Mouse (Mus musculus): ENCODE results near the gene Nsmce1. TPM values are rescaled to one million over a fixed set of nuclear protein-coding genes. Genes with fewer than 3 reads are reported as not detected.
"Not testable (repeated sequence)": the region's sequence is repeated elsewhere in the genome, so short reads cannot be mapped to it uniquely, and the experiment has no call there.

Gene Nsmce1
- total RNA-seq, 2 experiments from 2014 or later, result 8.6 to 10.8 TPM

- peak; percentile 89 to 90 for DNase-seq
- intact Hi-C loops (cut with DNase I), result no loop called here
These were observed 46.7 kb downstream of the Nsmce1 start, which contains the start of gene Kdm8 for GRCm38 (mm10) chr7:125444464-125445401. TSS of gene Kdm8 (plus strand) at chr7:125444676.

GRCm38 (mm10) chr7:125444076-125444463 lies 47.3 kb downstream of the Nsmce1 start:
- DNase-seq, result no peak
- intact Hi-C loops (cut with DNase I), result no loop called here

- no peak for DNase-seq
- intact Hi-C loops (cut with DNase I), result no loop called here
These were observed 49.1 kb downstream of the Nsmce1 start for GRCm38 (mm10) chr7:125442323-125442722.

GRCm38 (mm10) chr7:125434666-125435290 lies 56.6 kb downstream of the Nsmce1 start:
- intact Hi-C loops (cut with DNase I), result no loop called here

GRCm38 (mm10) chr7:125433874-125434273 lies 57.5 kb downstream of the Nsmce1 start:
- no peak for DNase-seq
- intact Hi-C loops (cut with DNase I), result no loop called here

More at GRCm38 (mm10) chr7:125434666-125435290, 56.6 kb downstream of the Nsmce1 start:
- no peak for DNase-seq

- no peak for DNase-seq
- intact Hi-C loops (cut with DNase I), result no loop called here
These were observed 61.1 kb downstream of the Nsmce1 start for GRCm38 (mm10) chr7:125430170-125430842.

- DNase-seq; intact Hi-C loops (cut with DNase I): not testable (repeated sequence)
These were observed 62.4 kb downstream of the Nsmce1 start for GRCm38 (mm10) chr7:125428816-125429500.

GRCm38 (mm10) chr7:125428381-125428780 lies 63.0 kb downstream of the Nsmce1 start:
- intact Hi-C loops (cut with DNase I), result no loop called here
- DNase-seq, result no peak

- DNase-seq, result no peak
- intact Hi-C loops (cut with DNase I), result no loop called here
These were observed 63.8 kb downstream of the Nsmce1 start for GRCm38 (mm10) chr7:125427492-125428090.

GRCm38 (mm10) chr7:125423056-125423455 lies 68.3 kb downstream of the Nsmce1 start:
- no peak for DNase-seq
- intact Hi-C loops (cut with DNase I), result loop anchor here (5.0 kb wide), 2 partner anchors 159 to 219 kb away; no protein-coding TSS in a partner anchor

- intact Hi-C loops (cut with DNase I), result loop anchor here (5.0 kb wide), 2 partner anchors 160 to 220 kb away; no protein-coding TSS in a partner anchor
- no peak for DNase-seq
These were observed 69.5 kb downstream of the Nsmce1 start for GRCm38 (mm10) chr7:125421911-125422310.

GRCm38 (mm10) chr7:125420190-125420589 lies 71.2 kb downstream of the Nsmce1 start:
- intact Hi-C loops (cut with DNase I), result loop anchor here (5.0 kb wide), 2 partner anchors 162 to 222 kb away; no protein-coding TSS in a partner anchor
- peak in 1 of 2 experiments; percentile 35 for DNase-seq

GRCm38 (mm10) chr7:125418413-125418812 lies 73.0 kb downstream of the Nsmce1 start:
- intact Hi-C loops (cut with DNase I), result no loop called here
- DNase-seq, result no peak

Other genes starting within 250 kb of the Nsmce1 start
- gene Kdm8, start 46.9 kb downstream of the Nsmce1 start, total RNA-seq (2021), result 1 to 10 TPM; 4.5 to 5.0 TPM
- gene Il4ra, start 60.5 kb upstream of the Nsmce1 start, total RNA-seq (2021), result 1 to 10 TPM; 4.7 to 6.2 TPM
- under 1 TPM in 1 of 2 experiments, not detected in 1; 0.59 TPM for gene Il21r, start 111.8 kb upstream of the Nsmce1 start, total RNA-seq (2021)
- 10 to 100 TPM; 32.0 to 32.8 TPM for gene Gtf3c1, start 216.2 kb upstream of the Nsmce1 start, total RNA-seq (2021)
- gene D430042O09Rik, start 216.3 kb upstream of the Nsmce1 start, total RNA-seq (2021), result 1 to 10 TPM; 4.4 to 6.5 TPM